Mouse (Mus musculus) limb, embryonic 10.5 days (tissue): ENCODE results near the gene Hoxb8. TPM values are rescaled to one million over a fixed set of nuclear protein-coding genes. Genes with fewer than 3 reads are reported as not detected.

Experiments
- DNase-seq: peaks from one replicate; pipeline ENCODE4 v3.0.0-alpha.2; 2017; ENCODE audit warnings: low spot score
- H3K27ac ChIP-seq: fragments of 300-500 bp; sonication (generic); 2 replicates; pipeline ENCODE4 v1.5.1; 2016; ENCODE audit warnings: mild to moderate bottlenecking
- H3K27me3 ChIP-seq: fragments of 300-500 bp; sonication (generic); 2 replicates; pipeline ENCODE4 v1.6.1; 2016; ENCODE audit warnings: low read depth, mild to moderate bottlenecking; ENCODE audit not compliant: poor library complexity, severe bottlenecking
- H3K36me3 ChIP-seq: fragments of 300-500 bp; sonication (generic); 2 replicates; pipeline ENCODE4 v1.6.1; 2016; ENCODE audit warnings: mild to moderate bottlenecking, moderate library complexity
- H3K4me1 ChIP-seq: fragments of 300-500 bp; sonication (generic); 2 replicates; pipeline ENCODE4 v1.6.1; 2016
- H3K4me3 ChIP-seq: fragments of 300-500 bp; sonication (generic); 2 replicates; pipeline ENCODE4 v1.5.1; 2016; ENCODE audit warnings: mild to moderate bottlenecking, moderate library complexity
- H3K9me3 ChIP-seq: fragments of 300-500 bp; sonication (generic); replicated peaks from 2 replicates; pipeline ENCODE4 v1.6.1; 2016; ENCODE audit warnings: mild to moderate bottlenecking
- WGBS: fragments of 180-500 bp; shearing (Covaris S2); methylation state at CpG from one replicate; pipeline ENCODE4 v1.1.7; 2016; 5-methylcytosine and 5-hydroxymethylcytosine counted together
- polyA plus RNA-seq: library from polyadenylated mRNA; unstranded; fragments of >200 nt; fragmentation: Nextera tagmentation; extraction: Ambion mirVana; gene quantifications from 2 replicates; pipeline ENCODE4 v1.2.1, GENCODE M21; 2016

Gene Hoxb8
- polyA plus RNA-seq, 1 experiment from 2014 or later, result 0.95 TPM

DNA sequence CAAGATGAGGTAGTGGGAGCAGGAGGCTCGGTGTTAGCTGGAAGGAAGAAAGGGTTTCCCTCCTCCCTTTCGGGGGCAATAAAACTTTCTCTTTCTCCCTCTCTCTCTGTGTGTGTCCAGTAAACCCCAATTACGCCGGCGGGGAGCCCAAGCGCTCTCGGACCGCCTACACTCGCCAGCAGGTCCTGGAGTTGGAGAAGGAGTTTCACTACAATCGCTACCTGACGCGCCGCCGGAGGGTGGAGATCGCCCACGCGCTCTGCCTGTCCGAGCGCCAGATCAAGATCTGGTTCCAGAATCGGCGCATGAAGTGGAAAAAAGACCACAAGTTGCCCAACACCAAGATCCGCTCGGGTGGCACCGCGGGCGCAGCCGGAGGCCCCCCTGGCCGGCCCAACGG is 38.2 kb downstream of the Hoxb8 start:
- peak overlapping the region; percentile 73 for H3K4me3 ChIP-seq
- H3K36me3 ChIP-seq, result no peaks in the 10 kb centered on the region
- peaks cover 96% of the 10 kb centered on the region for H3K27me3 ChIP-seq
- H3K4me1 ChIP-seq, result peaks cover 98% of the 10 kb centered on the region
- under 1% methylated on average over 29 of the region's 29 CpGs for WGBS
- peak; percentile 71 for DNase-seq
- peak overlapping the region; percentile 94 for H3K27ac ChIP-seq
- no peaks in the 10 kb centered on the region for H3K9me3 ChIP-seq

DNA sequence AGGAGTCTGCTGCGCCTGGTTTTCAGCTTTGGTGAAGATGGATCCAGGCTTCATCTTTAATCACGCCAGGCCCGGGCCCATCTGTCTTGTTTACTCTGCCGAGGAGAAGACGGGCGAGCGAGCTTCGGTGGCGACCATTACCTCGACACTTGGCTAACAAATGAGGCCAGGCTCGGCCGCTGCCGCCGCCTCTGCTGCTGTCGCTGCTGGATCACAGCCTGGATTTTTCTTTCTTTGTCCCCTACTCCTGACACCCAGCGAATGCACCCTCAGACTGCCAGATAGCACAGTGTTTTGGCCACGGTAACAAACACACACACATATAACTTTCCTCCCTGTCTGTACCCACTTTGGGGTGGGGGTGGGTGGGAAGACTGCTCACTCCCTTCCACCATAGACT is 39.0 kb downstream of the Hoxb8 start:
- peak overlapping the region; percentile 73 for H3K4me3 ChIP-seq
- 1% methylated on average over 17 of the region's 17 CpGs for WGBS
- DNase-seq, result peak; percentile 69

DNA sequence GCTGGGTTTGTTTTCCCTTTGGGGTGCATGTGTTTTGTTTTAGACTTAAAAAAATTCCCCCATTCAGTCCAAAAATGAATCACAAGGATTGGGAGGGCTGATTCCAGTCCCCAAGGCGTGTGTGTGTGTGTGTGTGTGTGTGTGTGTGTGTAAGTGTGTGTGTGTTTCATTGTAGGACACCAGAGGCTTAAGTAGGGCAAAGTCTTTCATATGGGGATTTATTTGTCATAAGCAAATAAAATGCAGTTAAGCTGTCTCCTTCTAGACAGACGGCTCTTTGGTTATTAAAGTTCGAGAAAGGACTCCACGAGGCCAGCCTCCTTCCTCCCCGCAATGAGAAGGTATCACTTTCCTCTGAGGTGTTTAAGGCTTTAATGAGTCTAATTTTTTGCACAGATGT is 40.1 kb downstream of the Hoxb8 start:
- Histone ChIP-seq H3K27me3 (peaks cover 96% of the 10 kb centered on the region), H3K4me3 (peak overlapping the region; percentile 13), H3K4me1 (peaks cover 98% of the 10 kb centered on the region), H3K27ac (peak overlapping the region; percentile 59), H3K36me3 (no peaks in the 10 kb centered on the region), H3K9me3 (no peaks in the 10 kb centered on the region)
- peak; percentile 39 for DNase-seq
- WGBS, result 5% methylated on average over 5 of the region's 5 CpGs

More for the DNA sequence above, 39.0 kb downstream of the Hoxb8 start:
- H3K27me3 ChIP-seq, result peaks cover 96% of the 10 kb centered on the region
- no peaks in the 10 kb centered on the region for H3K36me3 ChIP-seq
- no peaks in the 10 kb centered on the region for H3K9me3 ChIP-seq
- H3K4me1 ChIP-seq, result peaks cover 98% of the 10 kb centered on the region
- peak overlapping the region; percentile 94 for H3K27ac ChIP-seq

DNA sequence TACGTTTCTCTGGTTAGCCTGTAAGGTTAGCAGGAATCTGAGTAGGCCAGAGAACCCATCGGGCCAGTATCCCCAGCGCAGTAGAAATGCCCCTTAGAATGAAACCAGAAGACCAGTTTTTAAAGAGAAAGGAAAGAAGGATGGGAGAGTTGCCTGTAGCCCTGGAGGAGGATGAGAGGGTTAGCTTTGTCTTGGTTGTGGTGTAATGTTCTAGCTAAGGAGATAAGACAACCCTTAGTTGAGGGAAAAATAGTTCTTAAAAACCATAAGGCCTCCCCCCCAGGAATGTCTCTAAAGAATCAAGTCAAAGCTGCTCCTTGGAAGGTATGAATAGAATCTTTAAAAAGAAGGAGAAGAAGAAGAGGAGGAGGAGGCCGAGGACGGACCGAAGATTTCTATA is 41.0 kb downstream of the Hoxb8 start:
- Histone ChIP-seq H3K9me3 (no peaks in the 10 kb centered on the region), H3K27ac (peak overlapping the region; percentile 59), H3K27me3 (peaks cover 96% of the 10 kb centered on the region), H3K36me3 (no peaks in the 10 kb centered on the region), H3K4me3 (peak overlapping the region; percentile 13; the same call in 1 of the 2 replicates), H3K4me1 (peaks cover 98% of the 10 kb centered on the region)
- DNase-seq, result no peak
- WGBS, result 8% methylated on average over 6 of the region's 6 CpGs

DNA sequence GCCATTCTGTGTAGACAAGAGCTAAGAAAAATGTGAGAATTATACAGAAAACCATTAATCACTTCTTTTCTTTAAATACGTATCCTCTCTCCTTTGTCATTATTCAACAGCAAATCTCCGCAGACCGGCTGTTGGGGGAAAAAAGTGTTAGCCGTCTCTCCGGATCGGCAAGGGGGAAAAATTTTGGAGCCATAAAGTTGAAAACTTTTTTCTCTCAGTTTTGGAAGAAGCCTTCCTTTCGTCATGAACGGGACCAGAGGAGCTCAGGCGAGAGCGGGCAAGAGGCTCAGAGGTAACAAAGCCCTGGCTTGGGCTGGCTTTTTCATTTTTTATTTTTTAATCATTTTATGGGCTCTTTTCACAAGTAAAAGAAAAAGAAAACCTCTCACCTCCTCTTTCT is 41.4 kb downstream of the Hoxb8 start, which contains the start of gene Hoxb3:
Gene Hoxb3, plus strand, starts transcription at position 173 of the 400 bp plus-strand sequence.
- peak within 1 kb of the TSS; percentile 13 for H3K4me3 ChIP-seq
- H3K27ac ChIP-seq, result peak within 1 kb of the TSS; percentile 85
- peaks cover 98% of the 10 kb centered on the region for H3K4me1 ChIP-seq
- H3K9me3 ChIP-seq, result no peaks in the 10 kb centered on the region
- H3K27me3 ChIP-seq, result peaks cover 96% of the 10 kb centered on the region
- H3K36me3 ChIP-seq, result no peaks in the 10 kb centered on the region
- WGBS, result 5% methylated on average over 10 of the region's 10 CpGs
- no peak for DNase-seq

DNA sequence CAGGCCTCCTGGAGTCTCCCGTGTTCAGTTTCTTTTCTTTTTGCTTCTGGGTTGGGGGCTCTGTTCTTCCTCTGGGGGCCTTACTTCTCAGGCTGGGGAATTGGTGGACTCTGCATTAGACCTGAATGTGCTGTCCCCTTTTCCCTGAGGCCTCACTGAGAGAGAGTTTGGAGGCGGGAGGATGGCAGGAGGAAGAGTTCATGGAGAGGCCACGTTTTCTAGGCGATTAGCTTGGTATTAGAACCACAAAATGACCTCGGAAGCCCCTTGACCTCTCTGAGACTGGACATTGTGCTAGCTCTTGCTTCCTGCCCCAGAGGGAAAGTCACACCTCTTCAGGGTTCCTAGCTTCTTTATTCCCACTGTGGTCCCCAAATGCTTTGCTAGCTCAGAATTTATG is 42.4 kb downstream of the Hoxb8 start:
- 0% methylated on average over 5 of the region's 5 CpGs for WGBS
- peak; percentile 53 for DNase-seq
- H3K9me3 ChIP-seq, result no peaks in the 10 kb centered on the region
- H3K27ac ChIP-seq, result peak overlapping the region; percentile 85
- H3K36me3 ChIP-seq, result no peaks in the 10 kb centered on the region
- H3K27me3 ChIP-seq, result peaks cover 97% of the 10 kb centered on the region
- peaks cover 98% of the 10 kb centered on the region for H3K4me1 ChIP-seq
- peak overlapping the region; percentile 13; the same call in 1 of the 2 replicates for H3K4me3 ChIP-seq

DNA sequence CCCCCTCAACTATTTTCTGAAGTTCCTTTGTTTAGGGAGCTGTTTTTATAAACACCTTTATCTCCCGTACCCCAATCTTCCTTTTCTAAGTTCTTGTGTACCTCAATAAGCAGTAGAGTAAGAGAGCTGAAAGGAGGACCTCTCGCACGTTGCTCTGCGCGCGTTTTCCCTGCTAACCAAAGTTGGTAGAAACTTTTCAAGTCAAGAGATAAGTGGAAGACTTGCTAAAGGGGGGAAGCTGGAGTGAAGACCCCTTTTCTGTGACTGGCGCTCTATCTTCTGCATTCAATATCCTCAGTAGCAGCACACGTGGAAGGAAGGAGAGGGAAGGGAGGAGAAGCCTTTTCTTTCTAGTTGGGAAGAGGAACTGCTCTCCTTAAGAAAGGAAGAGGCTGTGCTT is 43.3 kb downstream of the Hoxb8 start:
- Histone ChIP-seq H3K27ac (peak overlapping the region; percentile 85), H3K9me3 (no peaks in the 10 kb centered on the region), H3K4me3 (peak overlapping the region; percentile 40), H3K27me3 (peaks cover 99% of the 10 kb centered on the region), H3K4me1 (peaks cover 98% of the 10 kb centered on the region), H3K36me3 (no peaks in the 10 kb centered on the region)
- WGBS, result 12% methylated on average over 8 of the region's 8 CpGs
- DNase-seq, result no peak

DNA sequence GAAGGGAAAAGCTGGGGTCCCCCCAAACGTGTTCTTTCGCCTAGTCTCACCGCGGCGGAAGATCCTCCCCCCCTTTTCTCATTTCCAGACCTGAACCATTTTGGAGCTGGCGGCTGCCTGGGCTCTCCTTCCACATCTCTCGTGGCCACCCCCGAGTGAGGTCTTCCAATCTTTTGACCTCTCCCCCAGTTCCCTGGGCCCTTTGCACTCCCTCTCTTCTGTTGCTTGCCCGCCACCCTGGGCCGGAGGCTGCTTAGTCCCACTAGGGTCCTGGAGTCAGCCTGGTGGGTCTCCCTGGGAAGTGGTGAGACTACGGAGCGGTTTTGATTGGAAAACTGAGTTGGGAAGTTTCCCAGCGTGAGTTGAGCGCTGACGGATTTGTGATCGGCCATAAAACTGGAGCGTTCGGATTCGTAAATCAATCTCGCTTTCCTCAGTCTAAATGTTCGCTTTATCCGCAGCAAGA is 44.1 kb downstream of the Hoxb8 start:
- Histone ChIP-seq H3K27me3 (peaks cover 99% of the 10 kb centered on the region), H3K27ac (peak overlapping the region; percentile 85), H3K4me3 (peak overlapping the region; percentile 40), H3K4me1 (peaks cover 98% of the 10 kb centered on the region), H3K36me3 (no peaks in the 10 kb centered on the region), H3K9me3 (no peaks in the 10 kb centered on the region)
- DNase-seq, result peak; percentile 79
- 4% methylated on average over 22 of the region's 22 CpGs for WGBS

DNA sequence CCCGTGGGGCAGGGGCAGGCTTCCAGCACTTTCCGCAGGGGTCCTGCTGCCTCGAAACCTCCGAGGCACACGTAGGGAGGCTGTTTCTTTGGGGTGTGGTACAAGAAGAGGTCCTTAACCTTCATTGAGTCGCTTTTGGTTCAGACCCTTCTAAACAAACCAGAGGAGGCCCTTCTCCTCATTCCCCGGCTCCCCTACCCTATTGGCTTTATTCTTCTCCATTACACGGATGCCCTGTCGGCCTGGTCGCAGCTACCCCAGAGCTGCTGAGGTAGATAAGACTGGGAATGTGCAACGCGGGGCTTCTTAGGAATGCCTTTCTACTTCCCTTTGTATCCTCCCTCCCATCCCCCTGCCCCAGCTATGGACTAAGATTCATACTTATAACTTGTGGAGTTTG is 45.0 kb downstream of the Hoxb8 start:
- peak overlapping the region; percentile 40 for H3K4me3 ChIP-seq
- H3K27me3 ChIP-seq, result peaks cover 100% of the 10 kb centered on the region
- peaks cover 98% of the 10 kb centered on the region for H3K4me1 ChIP-seq
- DNase-seq, result peak; percentile 55
- WGBS, result 5% methylated on average over 12 of the region's 12 CpGs
- H3K36me3 ChIP-seq, result no peaks in the 10 kb centered on the region
- no peaks in the 10 kb centered on the region for H3K9me3 ChIP-seq
- peak overlapping the region; percentile 85 for H3K27ac ChIP-seq

DNA sequence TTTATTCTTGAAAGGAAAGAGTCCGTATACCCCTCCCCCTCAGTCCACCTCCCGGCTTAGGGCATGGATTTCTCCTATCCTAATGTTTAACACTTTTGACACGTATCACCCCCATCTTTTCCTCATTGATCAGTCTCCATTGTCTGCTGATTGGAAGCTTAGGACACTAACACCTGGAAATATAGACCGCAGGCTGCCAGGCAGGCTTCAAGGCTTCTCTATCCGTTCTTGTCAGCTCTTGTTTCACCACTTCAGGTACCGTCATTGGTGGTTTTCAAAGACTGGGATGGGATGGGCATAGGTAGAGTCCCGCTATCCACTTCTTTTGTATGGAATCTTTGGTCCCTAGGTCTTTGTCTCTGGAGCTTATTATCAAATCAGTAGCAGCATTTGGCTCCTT is 45.4 kb downstream of the Hoxb8 start:
- WGBS, result 10% methylated on average over 7 of the region's 7 CpGs
- no peak for DNase-seq
- Histone ChIP-seq H3K4me1 (peaks cover 98% of the 10 kb centered on the region), H3K9me3 (no peaks in the 10 kb centered on the region), H3K27me3 (peaks cover 100% of the 10 kb centered on the region), H3K4me3 (peak overlapping the region; percentile 40), H3K36me3 (no peaks in the 10 kb centered on the region), H3K27ac (peak overlapping the region; percentile 85)

DNA sequence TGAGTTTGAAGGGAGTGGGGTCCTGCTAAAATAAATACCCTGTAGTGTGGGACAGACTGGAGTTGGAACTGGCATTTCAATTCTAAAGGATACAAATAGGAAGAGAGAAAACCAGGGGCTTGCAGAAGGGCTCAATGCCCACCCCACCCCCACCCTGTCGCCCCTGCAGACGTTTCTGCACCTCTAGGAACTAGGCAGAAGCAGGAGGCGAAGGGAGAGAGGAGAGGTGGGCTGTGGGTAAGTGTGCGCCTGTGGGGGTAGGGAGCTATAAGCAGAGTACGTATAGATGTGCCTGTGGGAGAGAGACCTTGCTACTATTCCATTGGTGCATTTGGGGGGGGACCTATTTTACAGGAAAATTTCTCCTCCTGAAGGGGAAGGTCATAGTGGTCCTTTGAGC is 46.0 kb downstream of the Hoxb8 start:
- Histone ChIP-seq H3K9me3 (no peaks in the 10 kb centered on the region), H3K4me1 (peaks cover 98% of the 10 kb centered on the region), H3K36me3 (no peaks in the 10 kb centered on the region), H3K27me3 (peaks cover 100% of the 10 kb centered on the region), H3K4me3 (peak overlapping the region; percentile 19; the same call in 1 of the 2 replicates), H3K27ac (peak overlapping the region; percentile 85; the same call in 1 of the 2 replicates)
- DNase-seq, result peak; percentile 45
- WGBS, result 12% methylated on average over 5 of the region's 5 CpGs

DNA sequence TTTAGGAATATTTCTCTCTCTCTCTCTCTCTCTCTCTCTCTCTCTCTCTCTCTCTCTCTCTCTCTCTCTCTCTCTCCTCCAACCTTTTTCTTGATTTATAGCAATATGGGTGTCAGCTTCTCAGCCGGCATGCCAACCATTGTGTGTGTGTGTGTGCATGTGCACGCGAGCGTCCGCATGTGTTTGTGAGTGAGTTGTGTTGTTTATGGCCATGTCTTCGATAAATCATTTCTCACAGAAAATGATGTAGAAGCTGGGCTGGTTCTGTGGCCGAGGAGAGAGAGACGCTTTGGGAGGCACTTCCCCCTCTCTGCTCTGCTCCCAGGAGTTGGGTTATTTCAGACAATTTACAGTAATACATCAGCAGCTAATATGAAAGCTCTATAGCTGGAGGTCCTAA is 46.9 kb downstream of the Hoxb8 start:
- H3K4me3 ChIP-seq, result peak overlapping the region; percentile 19; the same call in 1 of the 2 replicates
- 0 out of 2 replicates have a peak overlapping the region, but pooled peaks have one; percentile 19 for H3K27ac ChIP-seq
- H3K27me3 ChIP-seq, result peaks cover 100% of the 10 kb centered on the region
- WGBS, result 12% methylated on average over 8 of the region's 8 CpGs
- DNase-seq, result peak; percentile 52
- H3K36me3 ChIP-seq, result no peaks in the 10 kb centered on the region
- peaks cover 98% of the 10 kb centered on the region for H3K4me1 ChIP-seq
- no peaks in the 10 kb centered on the region for H3K9me3 ChIP-seq

DNA sequence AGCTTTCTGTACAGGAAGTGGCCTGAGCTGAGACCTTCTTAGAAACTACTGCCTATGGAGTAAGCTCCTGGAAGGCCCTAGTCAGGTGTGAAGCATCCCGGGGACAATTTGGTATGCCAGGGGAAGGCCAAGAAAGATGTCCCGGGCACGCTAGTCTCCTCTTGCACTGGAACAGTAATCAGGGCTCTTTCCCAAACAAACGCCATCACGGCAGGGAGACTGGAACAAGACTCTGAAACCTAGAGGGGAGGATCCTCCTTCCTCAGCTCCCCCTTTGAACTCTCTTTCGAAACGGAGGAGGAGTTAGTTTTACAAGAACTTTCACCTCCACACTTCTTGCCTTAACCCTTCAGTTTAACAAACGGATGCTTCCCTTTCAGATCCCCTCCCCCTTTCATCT is 50.4 kb downstream of the Hoxb8 start:
- WGBS, result under 1% methylated on average over 8 of the region's 8 CpGs
- H3K9me3 ChIP-seq, result no peaks in the 10 kb centered on the region
- H3K4me3 ChIP-seq, result peak overlapping the region; percentile 65
- peak; percentile 55 for DNase-seq
- peaks cover 98% of the 10 kb centered on the region for H3K4me1 ChIP-seq
- H3K27me3 ChIP-seq, result peaks cover 100% of the 10 kb centered on the region
- peak overlapping the region; percentile 95 for H3K27ac ChIP-seq
- H3K36me3 ChIP-seq, result no peaks in the 10 kb centered on the region

DNA sequence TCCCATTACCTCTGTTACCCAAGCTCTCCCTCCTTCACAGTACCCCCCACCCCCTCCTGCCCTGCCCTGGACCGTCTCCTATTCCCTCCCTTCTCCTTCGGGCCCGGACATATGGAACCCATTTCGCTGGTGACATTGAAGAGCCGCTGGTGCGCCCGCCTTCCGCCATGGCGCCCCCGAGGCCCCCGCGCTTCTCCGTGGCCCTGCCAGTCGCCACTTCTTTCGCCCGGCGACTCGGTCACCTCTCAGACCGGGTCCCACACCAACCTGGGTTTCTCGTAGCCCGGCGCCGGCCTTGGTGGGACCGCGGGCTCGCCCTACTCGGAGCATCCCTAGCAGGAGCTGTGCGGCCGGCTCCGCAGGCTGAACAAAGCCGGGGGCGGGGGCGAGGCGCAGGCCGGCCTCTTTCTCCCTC is 50.9 kb downstream of the Hoxb8 start:
- Histone ChIP-seq H3K4me1 (peaks cover 98% of the 10 kb centered on the region), H3K36me3 (no peaks in the 10 kb centered on the region), H3K4me3 (peak overlapping the region; percentile 65), H3K27ac (peak overlapping the region; percentile 95), H3K27me3 (peaks cover 100% of the 10 kb centered on the region), H3K9me3 (no peaks in the 10 kb centered on the region)
- WGBS, result 1% methylated on average over 35 of the region's 35 CpGs
- DNase-seq, result peak; percentile 85
